Mouse (Mus musculus): Measurements from ENCODE around the gene Mapkap1.

Mapkap1 gene

DNA sequence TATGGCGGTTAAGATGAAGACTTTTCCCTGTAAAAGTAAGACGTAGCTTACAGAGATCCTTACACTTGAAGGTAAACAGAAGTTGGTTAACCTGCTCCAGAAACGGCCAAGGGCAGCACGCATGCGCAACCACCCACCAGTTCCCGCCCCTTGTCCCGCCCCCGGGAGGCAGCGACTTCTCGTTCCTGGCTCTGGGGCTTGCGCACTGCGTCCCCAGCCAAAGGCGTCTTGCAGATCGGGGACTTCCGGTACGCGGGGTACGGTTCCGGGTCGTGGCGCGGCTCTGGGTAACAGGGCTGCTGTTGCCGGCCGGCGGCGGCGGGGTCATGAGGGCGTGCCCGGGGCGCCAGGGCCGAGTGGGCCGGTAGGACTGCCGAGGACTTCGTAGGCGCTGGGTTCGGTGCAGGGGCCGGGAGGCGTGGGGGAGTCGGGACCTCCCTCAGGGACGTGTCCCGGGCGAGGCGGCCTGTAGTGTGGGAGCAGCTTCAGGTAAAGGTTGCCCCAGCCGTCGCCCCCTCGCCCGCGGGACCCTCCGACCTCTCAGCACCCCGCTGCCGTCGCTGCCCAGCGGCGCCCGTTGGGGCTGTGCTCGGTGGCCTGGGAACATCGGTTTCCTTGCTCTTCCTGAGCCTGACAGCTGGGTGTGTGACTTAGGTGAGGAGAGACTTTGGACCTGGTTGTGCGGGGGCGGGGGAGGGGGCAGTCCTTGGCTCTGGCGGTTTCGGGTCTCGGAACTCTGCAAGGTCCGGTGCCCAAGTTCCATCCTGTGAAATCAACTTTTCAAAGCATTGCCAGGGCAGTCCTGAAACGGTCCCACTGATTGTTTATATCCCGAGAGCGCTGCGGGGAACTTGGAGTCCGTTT lies at the start of gene Mapkap1:
Gene Mapkap1, plus strand, starts transcription at position 171 of the 864 bp plus-strand sequence.
- DNase-seq (ENCODE audit: low read depth, low spot score) = peak; percentile 88

- DNase-seq (ENCODE audit: low read depth, low spot score) = no peak
Measured at GRCm38 (mm10) chr2:34363678-34364077, 42.9 kb upstream of the Mapkap1 start.

DNA sequence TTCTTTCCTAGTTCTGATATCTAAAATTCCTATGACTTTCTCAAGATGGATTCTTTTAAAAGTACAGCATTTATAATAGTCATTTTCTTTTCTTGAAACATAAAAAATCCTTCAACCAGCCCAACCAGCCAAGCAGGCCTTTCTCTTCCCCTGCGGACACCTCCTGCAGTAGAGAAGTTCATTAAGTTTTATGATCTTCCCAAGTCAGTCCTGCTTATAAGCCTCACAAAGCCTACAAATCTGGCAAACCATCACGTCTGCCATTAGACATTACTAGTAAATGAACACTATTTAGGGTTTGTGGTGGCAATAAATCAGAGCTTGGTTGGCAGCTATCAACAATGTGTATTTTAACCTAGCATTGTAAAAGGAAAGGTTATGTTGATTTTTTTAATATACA lies 39.5 kb upstream of the Mapkap1 start:
- no peak for DNase-seq (ENCODE audit: low read depth, low spot score)

DNA sequence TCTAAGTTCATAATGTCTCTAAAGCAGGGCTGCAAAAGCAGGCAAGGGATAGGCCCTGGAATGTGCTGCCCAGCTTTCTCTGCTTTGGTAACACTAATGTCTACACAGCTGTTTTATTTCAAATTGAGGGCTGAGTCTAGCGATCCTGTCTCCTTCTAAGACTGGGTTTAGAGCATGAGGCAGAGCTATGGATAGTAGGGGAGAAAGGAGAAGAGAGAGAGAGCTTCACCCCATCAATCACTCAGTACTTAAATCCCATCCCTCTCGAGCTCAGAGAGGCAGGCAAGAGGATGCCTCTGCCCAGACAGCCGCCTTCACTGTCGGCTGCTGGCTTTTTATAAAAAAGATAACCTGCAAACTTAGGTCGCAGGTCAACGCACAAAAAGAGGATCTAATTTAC lies 38.2 kb upstream of the Mapkap1 start:
- DNase-seq (ENCODE audit: low read depth, low spot score) = no peak

DNA sequence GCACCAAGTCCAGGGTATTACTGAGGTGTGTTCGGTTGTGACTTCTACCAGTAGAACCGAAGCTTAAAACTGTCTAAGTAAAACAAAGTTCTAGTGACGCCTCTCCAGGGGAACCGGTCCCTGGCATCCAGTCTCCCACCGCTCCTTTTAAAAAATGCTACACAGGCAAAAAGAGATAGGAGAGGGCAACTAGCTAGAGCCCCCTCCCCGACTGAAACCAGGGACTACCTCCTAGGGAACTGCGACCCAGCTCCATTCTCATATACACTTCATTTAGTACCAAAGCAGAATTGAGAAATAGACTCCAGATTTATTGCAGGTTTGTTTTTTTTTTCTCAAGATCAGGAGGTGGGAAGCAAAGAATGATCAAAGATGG lies 36.2 kb upstream of the Mapkap1 start:
- DNase-seq (ENCODE audit: low read depth, low spot score) = no peak

DNA sequence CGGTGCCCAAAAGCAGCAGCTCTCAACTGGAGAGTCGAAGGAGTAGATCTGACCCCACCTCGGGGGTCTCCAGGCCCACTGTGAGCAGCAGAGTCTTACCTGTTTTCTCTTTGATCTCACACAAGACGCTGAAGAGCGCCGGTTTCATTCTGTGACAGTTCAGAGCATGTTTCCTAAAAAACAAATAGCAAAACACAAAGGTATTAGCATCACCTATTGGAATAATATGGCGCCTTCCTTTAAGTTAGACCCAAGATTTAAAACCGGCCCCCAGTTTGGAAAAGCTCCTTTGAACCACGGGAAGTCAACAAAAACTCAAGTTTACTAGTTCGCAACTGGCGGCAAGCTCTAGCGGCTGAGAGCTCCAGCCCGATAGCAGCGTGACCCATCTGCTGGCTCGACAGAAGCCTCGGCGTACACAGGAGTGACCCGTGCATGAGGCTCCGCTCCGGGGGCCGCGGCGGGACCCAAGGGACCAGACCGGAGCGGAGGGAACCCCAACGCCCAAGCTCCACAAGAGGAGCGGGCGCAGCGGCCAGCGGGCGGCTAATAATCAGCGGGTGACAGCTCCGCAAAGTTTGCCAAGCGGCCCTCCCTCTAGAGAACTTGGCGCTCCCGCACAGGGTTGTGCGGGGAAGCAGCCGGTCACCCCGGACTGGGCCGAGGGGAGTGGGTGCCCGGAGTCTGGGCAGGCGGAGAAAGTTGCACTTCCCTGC lies 35.7 kb upstream of the Mapkap1 start:
- DNase-seq (ENCODE audit: low read depth, low spot score) = peak; percentile 44

DNA sequence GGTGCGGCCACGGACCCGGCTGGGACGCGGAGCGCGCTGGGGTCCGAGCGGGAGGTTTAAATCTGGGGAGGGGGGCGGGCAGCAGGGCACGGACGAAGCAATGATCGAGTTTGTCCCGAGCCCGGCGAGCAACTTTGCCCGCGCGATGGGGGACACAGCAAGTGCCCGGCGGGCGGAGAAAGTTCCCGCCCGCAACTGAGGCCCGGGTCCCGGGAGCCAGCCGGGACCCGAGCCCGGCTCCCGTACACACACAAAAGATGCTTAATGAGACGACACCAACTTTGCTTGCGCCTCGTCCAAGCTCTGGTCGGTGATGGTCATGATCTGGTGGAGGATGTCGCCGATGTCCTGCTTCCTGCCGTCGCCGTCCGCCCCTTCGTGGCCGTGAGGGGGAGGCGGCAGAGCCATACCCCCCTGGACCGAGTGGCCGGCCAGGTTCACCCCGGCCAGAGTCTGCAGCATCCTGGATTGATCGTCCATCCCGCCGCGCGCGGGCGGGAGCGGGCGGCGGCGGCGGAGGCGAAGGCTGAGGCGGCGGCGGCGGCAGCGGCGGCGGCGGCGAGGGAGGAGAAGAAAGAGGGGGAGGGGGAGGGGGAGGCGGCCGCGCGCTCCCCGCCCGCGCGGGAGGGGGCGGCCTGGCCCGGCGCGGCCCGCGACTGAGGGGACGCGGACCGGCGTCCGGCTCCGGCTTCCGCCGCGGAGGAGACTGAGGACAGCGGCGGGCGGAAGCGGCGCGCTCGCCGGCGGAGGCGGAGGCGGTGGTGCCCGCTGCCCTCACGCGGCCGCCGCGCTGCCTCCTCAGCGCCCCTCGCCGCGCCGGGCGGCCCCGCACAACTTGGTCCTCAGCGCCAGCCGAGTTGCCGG lies 34.9 kb upstream of the Mapkap1 start:
- peak; percentile 36 for DNase-seq (ENCODE audit: low read depth, low spot score)

- peak; percentile 97 for DNase-seq (ENCODE audit: low read depth, low spot score)
Measured at GRCm38 (mm10) chr2:34372305-34373301, 34.0 kb upstream of the Mapkap1 start, which contains the start of gene Pbx3. Pbx3 (minus strand) TSS chr2:34373142.

- DNase-seq (ENCODE audit: low read depth, low spot score) = no peak
Measured at GRCm38 (mm10) chr2:34373886-34374285, 32.7 kb upstream of the Mapkap1 start.

DNA sequence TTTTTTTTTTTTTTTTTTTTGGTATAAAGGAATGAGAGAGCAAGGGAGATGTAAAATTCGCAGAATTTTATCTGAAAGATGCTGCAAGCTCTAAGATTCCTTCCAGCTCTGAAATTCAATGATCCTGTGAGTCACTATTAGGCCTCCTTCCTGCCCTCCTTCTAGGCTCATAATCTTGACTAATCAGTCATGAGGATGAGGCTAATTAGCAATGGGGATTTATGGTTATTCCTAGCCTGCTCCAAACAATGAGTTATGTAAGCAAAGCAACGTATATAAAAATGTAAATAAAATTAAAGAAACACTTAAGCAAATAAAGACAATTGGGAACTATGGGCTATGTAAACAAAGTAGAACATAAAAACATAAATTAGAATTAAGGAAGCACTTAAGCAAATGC lies 32.2 kb upstream of the Mapkap1 start:
- DNase-seq (ENCODE audit: low read depth, low spot score) = no peak

DNA sequence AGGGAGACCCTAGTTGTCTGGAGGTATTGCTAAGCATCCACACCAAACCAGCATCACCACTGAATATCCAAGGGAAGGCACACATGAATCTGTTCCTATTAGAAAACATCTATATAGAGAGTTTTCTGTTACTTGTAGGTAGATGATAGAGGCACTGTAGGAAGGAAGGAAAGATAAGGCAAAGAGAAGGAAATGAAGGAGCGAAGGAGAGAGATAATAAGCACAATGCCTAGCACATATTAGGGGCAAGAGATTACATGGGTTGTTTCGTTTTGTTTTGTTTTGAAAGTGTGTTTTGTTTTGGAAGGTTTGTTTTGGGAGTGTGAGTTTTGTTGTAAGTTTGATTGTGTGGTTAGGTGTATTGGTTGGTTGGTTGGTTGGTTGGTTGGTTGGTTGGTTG lies 27.6 kb upstream of the Mapkap1 start:
- DNase-seq (ENCODE audit: low read depth, low spot score) = no peak

- DNase-seq (ENCODE audit: low read depth, low spot score) = no peak
Measured at GRCm38 (mm10) chr2:34399535-34399934, 7.0 kb upstream of the Mapkap1 start.

DNA sequence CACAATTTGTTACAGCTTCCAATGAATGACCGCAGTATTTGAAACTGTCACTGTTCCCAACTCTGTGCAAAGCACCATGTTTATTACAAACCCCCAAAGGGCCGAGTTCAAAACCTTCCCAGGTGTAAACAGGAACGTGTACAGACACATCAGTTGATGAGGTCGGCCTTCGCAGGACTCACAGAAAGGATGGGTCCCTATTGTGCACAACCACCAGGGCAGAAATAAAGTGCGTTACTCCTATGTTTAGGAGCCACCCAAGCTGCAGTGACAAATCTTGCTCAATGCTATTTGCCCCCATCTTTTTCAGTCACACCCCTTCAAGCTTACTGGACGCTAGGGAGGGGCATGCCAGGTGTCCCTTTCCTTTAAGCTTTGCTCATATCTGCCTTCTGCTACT lies 1.0 kb downstream of the Mapkap1 start:
- no peak for DNase-seq (ENCODE audit: low read depth, low spot score)

- DNase-seq (ENCODE audit: low read depth, low spot score) = no peak
Measured at GRCm38 (mm10) chr2:34408341-34408740, 1.8 kb downstream of the Mapkap1 start.

- DNase-seq (ENCODE audit: low read depth, low spot score) = no peak
Measured at GRCm38 (mm10) chr2:34409741-34410340, 3.3 kb downstream of the Mapkap1 start.

DNA sequence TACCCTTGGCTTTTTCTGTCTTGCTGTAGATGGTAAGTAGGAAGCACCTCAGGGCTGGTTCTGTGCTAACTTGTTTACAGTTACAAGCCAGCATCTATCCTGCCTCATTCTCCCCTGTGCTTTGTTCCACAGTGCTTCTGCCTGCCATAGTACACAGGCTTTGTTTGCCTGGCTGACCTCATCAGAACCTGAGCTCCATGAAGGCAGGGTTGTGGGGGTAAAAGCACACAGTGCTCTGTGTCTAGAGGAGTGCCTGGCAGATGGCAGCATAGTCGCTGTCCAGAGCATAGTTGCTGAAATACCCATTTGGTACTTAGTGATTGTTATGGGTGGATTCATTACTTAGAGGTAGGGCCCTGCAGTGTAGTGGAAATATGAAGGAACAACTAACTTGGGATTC lies 13.7 kb downstream of the Mapkap1 start:
- DNase-seq (ENCODE audit: low read depth, low spot score) = no peak

DNA sequence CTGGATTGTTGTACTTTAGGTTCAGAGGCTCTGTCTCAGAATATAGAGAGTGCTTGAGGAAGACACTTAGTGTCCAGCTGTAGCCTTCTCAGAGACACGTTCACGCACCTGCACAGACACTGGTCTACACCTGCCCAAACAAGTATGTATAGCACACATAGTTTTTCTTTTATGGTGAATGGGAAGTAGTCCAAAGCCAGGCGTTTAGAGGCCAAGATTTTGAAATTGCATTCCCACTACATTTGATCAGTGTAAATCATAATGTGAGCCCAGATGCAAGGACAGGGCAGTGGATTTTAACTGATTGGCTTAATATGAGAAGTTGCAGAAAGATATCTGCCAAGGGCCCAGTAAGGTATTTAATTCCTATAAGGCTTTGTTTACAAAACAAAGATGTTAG lies 17.6 kb downstream of the Mapkap1 start:
- no peak for DNase-seq (ENCODE audit: low read depth, low spot score)

- DNase-seq (ENCODE audit: low read depth, low spot score) = no peak
Measured at GRCm38 (mm10) chr2:34425573-34426223, 19.1 kb downstream of the Mapkap1 start.

GRCm38 (mm10) chr2:34430663-34431062 lies 24.1 kb downstream of the Mapkap1 start:
- DNase-seq (ENCODE audit: low read depth, low spot score) = no peak

Data from c-Kit-negative CD71-positive TER-119-positive erythroid progenitor cells, embryonic 14.5 days (primary cell).